Mouse (Mus musculus): ENCODE measurements around the gene Abcc1. TPM values are rescaled to one million over a fixed set of nuclear protein-coding genes. Genes with fewer than 3 reads are reported as not detected.

The Abcc1 gene
- total RNA-seq, 2 experiments from 2014 or later = 10.8 to 11.7 TPM

DNA sequence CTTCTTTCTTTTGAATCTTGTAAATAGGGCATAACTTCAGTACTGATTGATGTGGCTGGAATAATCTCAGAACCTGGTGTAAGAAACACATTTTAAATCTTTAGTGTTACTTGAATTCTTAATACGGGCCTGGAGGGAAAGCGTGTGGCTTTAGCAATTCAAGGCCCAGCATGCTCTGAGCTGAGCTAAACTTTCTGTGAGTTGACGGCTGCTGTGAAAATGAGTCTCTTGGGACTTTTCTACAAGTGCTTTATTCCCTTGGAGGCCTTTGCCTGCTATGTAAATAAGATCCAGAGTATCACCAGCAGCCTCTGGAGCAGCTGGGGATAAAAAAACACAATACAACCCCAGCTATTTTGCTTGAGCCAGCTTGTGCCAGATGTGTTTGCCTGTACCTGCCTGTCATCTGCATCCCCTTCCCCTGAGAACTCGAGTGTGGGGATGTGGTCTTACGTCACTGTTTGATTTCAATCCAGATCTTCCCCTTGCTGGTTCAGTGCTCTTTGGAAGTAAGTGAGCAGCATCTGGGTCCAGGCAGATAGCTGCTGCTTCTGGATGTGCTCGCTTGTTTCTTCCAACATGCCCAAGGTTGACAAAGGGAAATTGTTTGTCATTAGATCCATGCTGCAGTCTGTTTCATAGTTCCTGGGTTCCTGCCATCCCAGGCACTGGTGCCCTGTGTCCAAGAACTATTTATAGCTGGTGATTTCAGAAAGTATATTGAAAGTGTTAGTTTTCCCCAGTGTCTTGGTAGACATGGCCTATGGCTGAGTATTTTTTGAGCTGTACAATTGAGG, 82.9 kb downstream of the Abcc1 start:
- peak; percentile 35 for DNase-seq

DNA sequence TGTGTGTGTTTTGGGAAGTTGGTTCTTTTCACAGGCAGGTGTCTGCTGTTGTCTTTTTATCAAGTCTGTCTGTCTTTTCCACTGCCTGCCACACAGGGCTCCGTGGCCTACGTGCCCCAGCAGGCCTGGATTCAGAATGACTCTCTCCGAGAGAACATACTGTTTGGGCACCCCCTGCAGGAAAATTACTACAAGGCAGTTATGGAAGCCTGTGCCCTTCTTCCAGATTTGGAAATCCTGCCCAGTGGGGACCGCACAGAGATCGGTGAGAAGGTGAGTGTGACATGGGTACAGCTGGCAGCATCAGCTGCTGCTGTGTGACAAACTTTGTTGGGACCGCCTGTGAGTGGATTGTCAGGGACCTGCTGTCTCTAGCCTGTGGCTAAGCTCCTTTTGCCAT, 83.8 kb downstream of the Abcc1 start:
- peak; percentile 40 for DNase-seq

DNA sequence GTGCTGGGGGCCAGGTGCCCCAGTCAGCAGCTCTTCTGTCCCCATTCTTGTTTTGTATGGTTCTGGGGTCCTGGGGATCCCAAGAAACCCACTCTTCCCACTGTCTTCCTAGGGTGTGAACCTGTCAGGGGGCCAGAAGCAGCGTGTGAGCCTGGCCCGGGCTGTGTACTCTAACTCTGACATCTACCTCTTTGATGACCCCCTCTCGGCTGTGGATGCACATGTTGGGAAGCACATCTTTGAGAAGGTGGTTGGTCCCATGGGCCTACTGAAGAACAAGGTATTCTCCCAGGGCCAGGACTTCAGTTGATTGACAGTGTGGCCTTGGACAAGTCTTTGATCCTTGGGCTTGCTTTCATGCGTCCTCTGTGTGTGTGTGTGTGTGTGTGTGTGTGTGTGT, 86.0 kb downstream of the Abcc1 start:
- DNase-seq = no peak

DNA sequence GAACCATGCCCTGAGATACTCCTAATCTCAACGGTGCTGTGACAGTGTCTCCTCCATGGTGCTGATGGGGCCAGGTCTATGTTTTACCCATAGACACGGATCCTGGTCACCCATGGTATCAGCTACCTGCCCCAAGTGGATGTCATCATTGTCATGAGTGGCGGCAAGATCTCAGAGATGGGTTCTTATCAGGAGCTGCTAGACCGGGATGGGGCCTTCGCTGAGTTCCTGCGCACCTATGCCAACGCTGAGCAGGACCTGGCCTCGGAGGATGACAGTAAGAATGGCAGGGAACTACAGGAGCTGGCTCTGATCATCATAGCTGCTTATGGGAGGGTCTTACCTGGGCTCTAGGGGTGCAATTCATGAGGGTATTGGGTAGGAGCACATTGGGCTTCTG, 86.9 kb downstream of the Abcc1 start:
- no peak for DNase-seq

DNA sequence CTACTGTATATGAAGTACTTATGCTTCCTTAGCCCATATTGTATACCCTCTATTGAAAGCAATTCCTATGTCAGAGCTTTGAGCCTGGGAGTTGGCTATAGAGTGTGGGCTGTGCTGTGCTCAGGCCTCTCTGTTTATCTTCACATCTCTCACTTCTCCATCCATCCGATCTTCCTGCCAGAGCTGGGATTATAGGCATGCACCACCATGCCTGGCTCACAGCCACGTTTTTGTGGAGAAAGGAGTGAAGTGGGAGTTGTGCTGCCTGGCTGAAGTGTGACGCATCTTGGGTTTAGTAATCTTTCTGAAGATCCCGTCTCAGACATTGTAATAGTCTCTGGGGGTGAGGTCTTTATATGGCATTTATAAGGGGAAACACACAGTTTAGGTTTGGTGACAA, 88.5 kb downstream of the Abcc1 start:
- DNase-seq = no peak

DNA sequence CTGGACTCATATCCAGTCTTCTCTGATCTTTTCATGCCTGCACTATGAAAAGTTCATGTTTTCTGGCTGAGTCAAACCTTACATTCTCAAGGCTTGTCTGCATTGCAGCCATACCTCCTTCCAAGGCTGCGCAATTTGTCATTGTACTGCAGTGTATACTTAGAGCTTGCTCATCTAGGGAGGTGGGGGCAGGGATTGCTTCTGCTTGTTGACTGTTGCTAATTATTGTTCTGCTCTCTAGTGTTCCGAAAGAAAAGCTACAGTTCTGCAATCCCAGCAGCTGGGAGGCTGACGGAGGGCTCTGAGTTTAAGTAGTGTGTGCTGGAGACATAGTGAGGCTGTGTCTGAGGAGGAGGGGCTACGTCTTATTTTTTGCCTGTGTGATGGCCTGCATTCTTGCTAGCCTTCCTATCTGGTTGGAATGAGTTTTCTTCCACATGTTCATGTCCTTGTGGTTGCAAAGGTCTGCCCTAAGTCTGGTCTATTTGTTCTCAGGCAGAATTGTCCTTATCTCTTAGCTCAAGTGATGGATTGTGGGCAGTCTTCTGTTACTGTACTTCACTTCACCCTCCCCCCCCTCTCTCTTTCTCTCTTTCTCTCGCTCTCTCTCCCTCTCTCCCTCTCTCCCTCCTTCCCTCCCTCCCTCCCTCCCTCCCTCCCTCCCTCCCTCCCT, 90.2 kb downstream of the Abcc1 start:
- no peak for DNase-seq

DNA sequence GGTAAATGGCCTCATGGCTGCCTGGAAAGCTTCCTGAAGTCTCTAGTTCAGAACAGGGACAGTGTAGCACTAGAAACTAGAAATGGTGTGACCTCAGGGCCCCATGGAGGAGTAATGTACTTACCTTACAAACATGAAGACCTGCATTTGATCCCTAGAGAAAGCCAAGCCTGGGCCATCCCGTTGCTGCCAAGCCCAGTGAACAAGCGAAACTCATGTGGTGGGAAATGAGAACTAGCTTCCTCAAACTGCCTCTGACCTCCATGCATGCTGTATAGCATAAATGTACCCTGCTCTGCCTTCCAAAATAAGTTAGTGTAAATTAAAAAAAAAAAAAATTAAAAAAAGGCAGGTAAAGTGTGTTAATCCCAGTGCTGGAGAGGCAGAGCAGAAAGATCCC, 101.2 kb downstream of the Abcc1 start:
- DNase-seq = no peak

DNA sequence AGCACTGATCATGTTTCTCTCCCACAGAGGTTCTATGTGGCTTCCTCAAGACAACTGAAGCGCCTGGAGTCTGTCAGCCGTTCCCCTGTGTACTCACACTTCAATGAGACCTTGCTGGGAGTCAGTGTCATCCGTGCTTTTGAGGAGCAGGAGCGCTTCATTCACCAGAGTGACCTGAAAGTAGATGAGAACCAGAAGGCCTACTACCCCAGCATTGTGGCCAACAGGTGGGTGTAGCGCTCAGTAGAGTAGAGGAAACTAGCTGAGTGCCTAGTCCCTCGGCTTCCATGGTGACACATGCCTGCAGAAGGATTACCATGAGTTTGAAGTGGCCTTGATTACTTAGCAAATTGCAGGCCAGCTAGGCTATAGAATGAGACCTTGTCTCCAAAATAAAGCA, 103.7 kb downstream of the Abcc1 start:
- DNase-seq = no peak

DNA sequence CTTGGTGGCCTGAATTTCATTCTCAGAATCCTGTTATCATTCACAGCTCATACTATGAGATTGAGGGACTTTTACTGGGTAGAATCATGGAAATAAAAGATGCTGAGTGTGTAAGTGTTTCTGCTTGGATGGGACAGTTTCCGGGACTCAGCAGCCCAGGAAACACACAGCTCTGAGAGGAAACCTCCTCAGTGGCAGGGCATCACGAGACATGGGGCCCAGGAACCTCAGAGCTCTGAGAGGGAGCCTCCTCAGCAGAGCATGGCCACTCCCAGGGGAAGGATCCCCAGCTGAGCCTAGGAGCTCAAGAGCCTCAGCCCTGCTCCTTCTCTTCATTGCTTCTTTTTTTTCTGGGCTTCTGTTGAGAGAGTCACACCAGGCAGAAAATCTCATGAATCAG, 107.0 kb downstream of the Abcc1 start:
- no peak for DNase-seq

DNA sequence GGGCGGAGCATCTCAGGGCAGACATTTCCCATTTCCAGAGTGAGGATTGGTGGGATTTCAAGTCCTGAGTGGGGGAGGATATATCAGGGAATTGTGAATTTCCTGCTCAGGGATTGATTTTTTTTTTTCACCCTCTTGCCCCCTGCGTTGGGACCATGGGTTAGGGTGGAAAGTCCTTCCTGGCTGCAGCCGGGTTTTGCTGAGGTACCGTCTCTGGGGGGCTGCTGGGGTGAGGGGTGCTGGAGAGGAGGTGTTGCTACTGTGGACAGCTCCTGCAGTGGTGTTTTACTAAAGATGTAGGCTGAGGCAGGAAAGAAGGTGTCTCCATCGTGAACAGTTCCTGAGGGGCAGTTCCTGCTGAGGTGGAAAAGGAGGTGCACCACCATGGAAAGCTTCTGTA, 107.5 kb downstream of the Abcc1 start:
- DNase-seq = no peak

DNA sequence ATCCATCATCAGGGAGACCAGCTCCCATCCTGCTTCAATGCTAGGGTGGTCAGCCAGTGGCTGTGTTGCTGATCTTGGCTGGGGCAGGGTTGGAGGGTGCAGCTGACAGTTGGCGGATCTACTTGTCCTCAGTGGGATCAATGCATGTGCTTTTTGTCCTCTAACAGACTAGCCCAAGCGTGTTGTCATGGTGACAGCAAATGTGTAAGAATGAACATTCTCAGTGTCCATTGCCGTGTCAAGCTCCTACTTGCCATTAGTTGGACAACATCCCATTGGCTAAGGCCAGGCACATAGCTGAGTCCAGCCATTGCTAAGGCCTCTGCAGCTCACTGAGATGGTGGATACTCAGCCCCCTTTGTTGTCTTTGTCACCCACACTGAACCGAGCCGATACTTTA, 110.8 kb downstream of the Abcc1 start:
- no peak for DNase-seq

DNA sequence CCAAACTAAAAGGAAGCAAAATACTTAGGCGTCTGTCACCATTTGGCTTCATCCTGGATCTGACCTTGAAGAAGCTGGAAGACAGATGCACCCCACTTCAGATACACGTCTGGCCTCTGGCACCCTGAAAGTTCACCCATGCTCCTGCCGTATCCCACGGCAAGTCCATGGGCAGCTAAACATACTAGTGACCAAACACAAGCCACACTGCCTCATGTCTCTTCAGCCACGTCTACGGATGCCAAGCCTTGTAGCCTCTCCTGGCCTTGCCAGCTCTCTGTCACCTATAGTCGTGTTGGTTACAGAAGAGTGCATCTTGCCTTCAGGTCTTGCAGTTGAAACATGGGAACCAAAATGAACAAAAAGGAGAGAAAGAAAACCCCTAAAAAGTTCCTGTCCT, 112.3 kb downstream of the Abcc1 start:
- peak; percentile 3 for DNase-seq

DNA sequence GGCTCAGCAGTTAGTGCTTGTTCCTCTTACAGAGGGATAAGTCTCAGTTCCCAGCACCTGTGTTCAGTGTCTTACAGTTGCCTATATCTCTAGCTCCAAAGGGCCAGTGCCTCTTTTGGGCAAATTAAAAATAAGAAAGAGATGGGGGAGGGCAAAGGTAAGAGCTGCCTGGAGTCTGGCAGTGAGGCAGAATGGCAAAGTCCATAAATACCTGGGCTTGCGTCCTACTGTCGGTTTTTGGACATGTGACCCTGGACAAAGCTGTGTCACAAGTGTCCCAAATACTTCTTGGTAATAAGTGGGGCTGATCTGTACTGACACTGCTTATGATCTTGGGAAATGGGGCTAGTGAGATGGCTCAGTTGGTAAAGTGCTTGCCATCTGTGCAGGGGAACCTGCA, 113.6 kb downstream of the Abcc1 start:
- DNase-seq = no peak

DNA sequence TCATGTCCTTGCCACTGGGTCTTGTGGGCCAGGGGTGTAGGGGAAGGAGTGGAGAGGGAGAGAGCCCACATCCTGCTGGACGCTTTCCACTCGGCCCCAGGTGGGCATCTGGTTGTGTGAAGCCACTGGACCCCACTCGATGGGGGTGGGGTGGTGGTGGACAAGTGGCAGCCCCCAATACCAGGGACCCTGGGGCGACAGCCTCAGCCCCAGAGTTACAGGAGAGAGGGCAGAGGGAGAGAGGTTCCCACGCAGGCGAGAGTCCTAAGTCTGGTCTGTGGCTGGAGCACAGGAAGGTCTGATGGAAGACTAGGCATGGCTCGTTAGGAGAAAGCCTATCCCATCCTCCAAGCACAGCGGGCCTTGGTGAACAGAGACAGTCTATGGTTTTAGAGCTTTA, 114.7 kb downstream of the Abcc1 start:
- DNase-seq = no peak

DNA sequence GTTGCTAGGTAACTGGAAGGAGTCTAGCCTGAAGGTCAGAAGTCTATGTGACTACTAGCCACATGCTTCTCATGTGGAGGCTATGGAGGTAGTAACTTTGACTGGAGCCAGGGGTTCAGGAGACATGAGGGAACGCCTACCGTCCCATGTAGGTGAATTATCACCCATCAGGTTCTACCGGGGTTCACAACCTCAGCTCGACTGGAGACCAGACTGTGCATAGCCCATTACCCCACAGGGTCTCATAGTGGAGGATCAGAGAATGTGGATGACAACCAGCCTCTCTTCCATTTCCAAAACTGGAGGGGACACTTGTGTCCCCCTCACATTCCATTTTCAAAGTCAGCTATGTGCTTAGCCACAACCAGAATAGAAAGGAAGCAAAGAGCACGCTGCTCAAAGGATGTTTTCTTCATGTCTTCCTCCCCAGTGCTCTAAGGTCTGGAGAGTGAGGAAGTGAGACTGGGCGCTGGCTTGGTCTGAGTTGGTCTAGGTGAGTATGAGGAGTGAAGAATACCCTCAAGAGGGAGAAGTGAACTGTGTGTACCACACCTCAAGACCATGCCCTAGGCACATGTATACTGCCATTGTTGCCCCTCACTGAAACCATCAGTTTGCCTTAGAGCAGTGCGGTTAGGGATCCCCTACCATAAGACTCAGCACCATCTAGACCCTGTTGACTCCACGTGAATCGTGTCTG, 115.5 kb downstream of the Abcc1 start:
- no peak for DNase-seq

DNA sequence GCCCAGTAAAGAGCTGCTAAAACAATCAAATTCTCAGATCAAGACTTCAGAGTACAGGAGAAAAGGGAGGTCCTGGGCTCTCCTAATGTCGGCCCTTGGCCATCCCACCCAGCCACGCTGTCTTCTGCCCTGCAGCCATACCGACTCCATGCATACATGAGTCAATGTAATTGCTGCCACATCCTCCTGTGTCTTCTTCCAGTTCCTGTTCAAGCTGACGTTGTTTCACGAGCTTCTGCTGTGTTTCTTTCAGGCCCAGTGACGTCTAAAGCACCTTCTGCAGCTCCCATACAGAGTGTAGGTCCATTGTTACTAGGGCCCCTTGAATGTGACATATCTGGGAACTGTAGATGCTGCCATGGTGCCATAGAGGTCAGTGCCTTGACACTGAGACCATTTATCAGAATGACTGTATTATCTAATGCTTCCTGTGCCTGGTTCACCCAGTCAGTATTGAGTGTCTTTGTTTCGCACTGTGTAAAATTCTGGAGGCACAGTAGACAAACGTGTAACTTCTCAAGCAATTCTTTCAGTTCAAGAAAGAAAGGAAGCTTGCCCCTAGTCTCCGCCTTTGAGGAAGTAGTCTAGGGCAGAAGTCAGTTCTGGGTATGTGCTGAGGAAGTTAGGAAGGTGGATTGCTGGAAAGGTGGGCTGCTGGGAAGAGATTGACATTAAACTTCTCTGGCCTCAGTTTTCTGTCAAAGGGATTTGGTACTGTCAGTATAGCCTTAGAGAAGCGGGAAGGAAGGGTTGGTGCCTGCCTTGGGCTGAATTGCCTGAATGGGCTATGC, 116.3 kb downstream of the Abcc1 start:
- DNase-seq = no peak

DNA sequence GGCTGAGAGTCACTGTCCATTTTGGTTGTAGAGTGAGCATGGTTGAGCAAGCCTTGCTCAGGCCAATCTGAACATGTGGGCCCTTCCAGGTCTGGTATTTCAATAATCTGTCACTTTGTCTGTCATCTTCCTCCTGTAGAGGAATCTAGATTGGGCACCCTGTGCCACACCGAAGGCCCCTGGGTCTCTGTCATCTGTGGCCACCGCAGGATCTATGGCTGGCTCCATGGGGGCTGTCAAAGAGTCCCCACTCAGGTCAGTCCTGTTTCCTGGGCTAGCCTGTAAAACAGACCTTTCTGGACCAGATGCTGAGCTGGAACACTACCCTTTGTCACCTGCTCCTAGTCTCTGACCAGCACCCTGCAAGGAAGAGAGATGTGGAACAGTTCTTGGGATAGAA, 118.3 kb downstream of the Abcc1 start:
- DNase-seq = no peak

DNA sequence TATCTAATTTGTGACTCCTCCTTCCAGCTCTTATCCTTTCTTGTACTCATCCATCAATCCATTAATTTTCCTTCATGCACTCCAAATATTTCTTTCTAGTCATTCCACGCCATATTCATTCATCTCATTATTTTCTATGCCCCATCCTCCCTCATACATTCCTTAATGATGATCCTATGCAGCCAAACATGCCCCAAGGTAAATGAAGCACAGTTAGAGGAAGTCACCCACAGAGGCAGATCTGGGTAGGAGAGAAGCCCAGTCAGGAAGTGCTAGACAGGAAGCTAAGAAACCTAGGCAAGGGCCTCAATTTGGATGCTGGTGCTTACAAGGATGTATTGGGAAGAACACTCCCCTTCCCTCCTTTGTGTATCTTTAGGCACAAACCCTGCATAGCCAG, 121.9 kb downstream of the Abcc1 start:
- DNase-seq = no peak

DNA sequence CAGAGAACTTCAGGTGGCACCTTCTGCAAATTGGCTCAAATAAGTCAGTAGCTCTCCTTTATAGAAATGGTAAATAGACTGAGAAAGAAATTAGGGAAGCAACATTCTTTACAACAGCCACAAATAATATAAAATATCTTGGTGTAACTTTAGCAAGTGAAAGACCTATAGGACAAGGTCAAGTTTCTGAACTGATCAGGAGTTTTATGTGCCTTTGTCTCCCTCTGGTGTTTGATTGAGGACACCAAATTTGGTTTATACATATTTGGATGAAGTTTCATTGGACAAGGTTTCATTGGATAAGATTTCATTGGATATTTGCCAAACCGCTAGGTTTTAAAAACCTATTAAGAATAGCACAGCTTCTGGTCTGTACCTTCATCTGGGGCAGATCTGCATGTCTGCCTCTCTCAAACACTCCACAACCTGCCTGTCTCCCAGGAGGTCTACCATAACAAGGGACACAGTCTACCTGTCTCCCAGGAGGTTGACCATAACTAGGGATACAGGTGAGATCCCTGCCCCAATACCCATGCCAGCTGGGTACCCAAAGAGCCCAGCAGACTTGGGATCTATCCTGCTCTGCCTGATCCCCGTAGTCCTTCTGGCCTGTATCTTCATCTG, 132.2 kb downstream of the Abcc1 start:
- peak; percentile 13 for DNase-seq

DNA sequence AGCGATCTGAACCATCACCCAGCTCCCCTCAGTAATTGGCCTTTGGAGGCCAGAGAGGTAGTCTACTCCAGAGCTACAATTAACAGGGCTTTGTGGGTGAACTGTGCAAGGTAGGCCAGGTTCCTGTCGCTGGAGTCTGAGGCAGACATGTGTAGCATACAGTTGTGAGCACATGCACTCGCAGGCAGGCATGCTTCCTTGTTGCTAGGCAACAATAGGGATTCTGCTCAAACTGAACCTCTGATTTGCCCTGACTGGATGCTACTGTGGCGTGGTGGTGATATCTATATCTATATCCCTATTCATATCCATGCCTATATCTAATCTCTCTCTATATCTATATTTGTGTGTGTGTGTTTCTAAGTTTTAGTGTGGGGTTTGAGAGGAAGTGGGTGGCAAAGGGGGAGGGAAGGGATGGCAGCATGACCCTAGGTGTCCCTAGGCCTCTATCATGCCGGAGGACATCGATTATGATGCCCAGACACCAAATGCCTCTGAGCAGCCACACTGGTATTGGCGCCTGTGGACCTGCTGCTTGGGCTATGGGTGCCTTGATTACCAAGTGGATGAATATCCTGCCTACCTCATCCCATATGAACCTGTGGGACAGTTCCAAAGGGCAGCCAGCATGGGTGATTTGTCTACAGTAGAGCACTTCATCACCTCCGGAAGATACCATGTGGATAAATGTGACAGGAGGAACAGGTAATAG, 140.4 kb downstream of the Abcc1 start:
- no peak for DNase-seq

DNA sequence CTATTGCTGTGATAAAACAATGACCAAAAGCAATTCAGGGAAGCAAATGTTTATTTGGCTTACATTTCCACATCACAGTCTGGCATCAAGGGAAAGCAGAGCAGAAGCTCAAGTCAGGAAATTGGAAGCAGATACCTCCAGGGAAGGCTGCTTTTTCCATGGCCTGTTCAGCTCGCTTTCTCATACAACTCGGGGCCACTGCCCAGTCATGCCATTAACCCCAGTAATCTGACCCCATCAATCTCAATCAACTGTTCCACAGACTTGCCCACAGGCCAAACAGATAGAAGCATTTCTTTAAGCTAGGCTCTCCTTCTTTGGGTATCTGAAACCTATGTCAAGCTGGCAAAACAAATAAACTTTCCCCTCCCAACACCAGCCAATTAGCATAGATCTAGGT, 145.1 kb downstream of the Abcc1 start:
- DNase-seq = no peak

Measured in heart, postnatal 4 days (tissue).